Mouse (Mus musculus) mouse trophoblast stem cell (cell line): ENCODE results near the gene Npepps.

Source experiments
- in situ Hi-C, 2 experiments: fragments of 300-500 bp; cut with MseI, MboI; formaldehyde crosslinking; loops; 2 replicates in 1 of 2; 3 replicates in 1 of 2; pipeline ENCODE4 v1.15.1; 2025

Npepps gene

GRCm38 (mm10) chr11:97186947-97187763, 93.3 kb downstream of the Npepps start:
- in situ Hi-C loops, result no loop called here

GRCm38 (mm10) chr11:97185704-97186614, 94.5 kb downstream of the Npepps start:
- in situ Hi-C loops, result no loop called here

- in situ Hi-C loops, result no loop called here
Measured at GRCm38 (mm10) chr11:97184875-97185274, 95.6 kb downstream of the Npepps start.

- in situ Hi-C loops, result no loop called here
Measured at GRCm38 (mm10) chr11:97182446-97182845, 98.0 kb downstream of the Npepps start.

GRCm38 (mm10) chr11:97181061-97181460, 99.4 kb downstream of the Npepps start:
- in situ Hi-C loops, result no loop called here

- in situ Hi-C loops, result no loop called here
Measured at GRCm38 (mm10) chr11:97178198-97178597, 102.2 kb downstream of the Npepps start.

GRCm38 (mm10) chr11:97176851-97177250, 103.6 kb downstream of the Npepps start:
- in situ Hi-C loops, result no loop called here

GRCm38 (mm10) chr11:97175499-97175898, 104.9 kb downstream of the Npepps start:
- in situ Hi-C loops, result no loop called here

GRCm38 (mm10) chr11:97160341-97160740, 120.1 kb downstream of the Npepps start:
- in situ Hi-C loops, result no loop called here

- in situ Hi-C loops, result no loop called here
Measured at GRCm38 (mm10) chr11:97156999-97157398, 123.4 kb downstream of the Npepps start.
